Comparison of ENCODE assay signal across 29 mouse cellular contexts in genomic region chr1:64198322-64198721, GRCm38 (mm10).
A peak's percentile ranks its signal among the peaks of the same experiment; 100 is the strongest.
DNase-seq lines count a peak whose midpoint lies in the region; ATAC-seq and TF ChIP-seq lines count a peak whose summit lies in the region.
"Had no signal": no experiment of that assay in that cellular context is flagged by ENCODE, and none has a peak within 500 bp of the region (broad histone marks: within the 10 kb centered on the region; RNA-seq: fewer than 3 reads in every experiment).

No protein-coding gene starts in this region.

- 50% methylated on average over 2 of the region's 2 CpGs for WGBS in hindbrain, postnatal 0 days
- 61% methylated on average over 2 of the region's 2 CpGs for WGBS in hindbrain, embryonic 13.5 days
- WGBS in bone marrow, adult 2 months = 16% methylated on average over 2 of the region's 2 CpGs

- no peak overlapping the region for H3K4me2 ChIP-seq in hindbrain, postnatal 0 days (ENCODE audit: low read depth, low read length)
- no peak overlapping the region for H3K4me2 ChIP-seq in hindbrain, embryonic 13.5 days
- H3K4me2 ChIP-seq: heart, embryonic 11.5 days; hindbrain, embryonic 12.5 days; intestine, embryonic 15.5 days; limb, embryonic 12.5 days; liver, embryonic 13.5 days; lung, embryonic 15.5 days; midbrain, embryonic 15.5 days; neural tube, embryonic 12.5 days had no signal

- DNase-seq in hindbrain, postnatal 0 days (ENCODE audit: low spot score) = no peak
- no peak for DNase-seq in kidney, postnatal 14 days
- DNase-seq: adrenal gland, adult 2 months; B cell, adult 2 months; cerebellum, adult 8-10 months; gastrocnemius, adult 2 months; kidney, adult 9 months; kidney, postnatal 25 days; liver, embryonic 13.5 days; retina, postnatal 1 day; right cerebral cortex, postnatal 25 days; spleen, adult 18-20 months; thymus, postnatal 14 days had no signal

- H3K4me3 ChIP-seq in hindbrain, postnatal 0 days (ENCODE audit: low read length) = no peak overlapping the region
- H3K4me3 ChIP-seq in hindbrain, embryonic 13.5 days = no peak overlapping the region
- peak overlapping the region; percentile 35 for H3K4me3 ChIP-seq in bone marrow, adult 2 months (replicated peaks; ENCODE audit: control insufficient read depth, low read depth, low read length)
- peak overlapping the region; percentile 6 for H3K4me3 ChIP-seq in megakaryocyte, embryonic 14.5 days (replicated peaks)
- H3K4me3 ChIP-seq: forebrain, embryonic 10.5 days; gastrocnemius, adult 2 months; hindbrain, embryonic 12.5 days; intestine, embryonic 15.5 days; limb, embryonic 12.5 days; liver, embryonic 13.5 days; lung, embryonic 15.5 days; midbrain, embryonic 15.5 days; neural tube, embryonic 12.5 days had no signal

- peaks cover 18% of the 10 kb centered on the region; the same call in 1 of the 2 replicates for H3K4me1 ChIP-seq in hindbrain, postnatal 0 days (ENCODE audit: insufficient read depth, low read length)
- H3K4me1 ChIP-seq in hindbrain, embryonic 13.5 days (replicated peaks) = peaks cover 32% of the 10 kb centered on the region
- peaks cover 9% of the 10 kb centered on the region; the same call in 1 of the 2 replicates for H3K4me1 ChIP-seq in bone marrow, adult 2 months (ENCODE audit: control insufficient read depth, insufficient read depth, low read length)
- H3K4me1 ChIP-seq in megakaryocyte, embryonic 14.5 days = peaks cover 34% of the 10 kb centered on the region

- ATAC-seq in hindbrain, postnatal 0 days = no peak
- ATAC-seq in hindbrain, embryonic 13.5 days (ENCODE audit: low FRiP score) = no peak
- peak; percentile 26; the same call in 1 of the 2 replicates for ATAC-seq in common myeloid progenitor, adult 5-6 weeks (replicated peaks; ENCODE audit: low read depth, poor library complexity, severe bottlenecking)
- no peak for ATAC-seq in inflammation-experienced regulatory T-cells, adult 6 months
- ATAC-seq: intestine, embryonic 15.5 days; midbrain, embryonic 15.5 days; Patski had no signal

- no peaks in the 10 kb centered on the region for H3K36me3 ChIP-seq in hindbrain, postnatal 0 days (ENCODE audit: insufficient read depth, low read length)
- no peaks in the 10 kb centered on the region for H3K36me3 ChIP-seq in hindbrain, embryonic 13.5 days
- H3K36me3 ChIP-seq in megakaryocyte, embryonic 14.5 days (replicated peaks; ENCODE audit: low read length) = no peaks in the 10 kb centered on the region
- H3K36me3 ChIP-seq: forebrain, embryonic 10.5 days; G1E; hindbrain, embryonic 12.5 days; intestine, embryonic 15.5 days; limb, embryonic 12.5 days; liver, embryonic 13.5 days; lung, embryonic 15.5 days; midbrain, embryonic 15.5 days; neural tube, embryonic 12.5 days had no signal

- H3K27ac ChIP-seq in hindbrain, postnatal 0 days = peak overlapping the region; percentile 57; the same call in 1 of the 2 replicates
- no peak overlapping the region for H3K27ac ChIP-seq in hindbrain, embryonic 13.5 days
- H3K27ac ChIP-seq in bone marrow, adult 2 months (ENCODE audit: control insufficient read depth, insufficient read depth, low read depth, low read length, poor library complexity) = peak overlapping the region; percentile 47; the same call in 1 of the 2 replicates
- H3K27ac ChIP-seq: forebrain, embryonic 10.5 days; gastrocnemius, adult 2 months; hindbrain, embryonic 12.5 days; intestine, embryonic 15.5 days; limb, embryonic 12.5 days; liver, embryonic 13.5 days; lung, embryonic 15.5 days; midbrain, embryonic 15.5 days; neural tube, embryonic 12.5 days had no signal

- TF ChIP-seq CTCF in hindbrain, postnatal 0 days (IDR thresholded peaks at IDR 0.05; ENCODE audit: low read depth) = no peak
- no peak for TF ChIP-seq CTCF in bone marrow, adult 2 months (IDR thresholded peaks at IDR 0.05; ENCODE audit: control insufficient read depth, insufficient read depth, low read length)

- no peak overlapping the region for H3K9ac ChIP-seq in hindbrain, postnatal 0 days (replicated peaks; ENCODE audit: low read length)
- H3K9ac ChIP-seq in hindbrain, embryonic 13.5 days = no peak overlapping the region
- H3K9ac ChIP-seq: hindbrain, embryonic 12.5 days; intestine, embryonic 15.5 days; limb, embryonic 12.5 days; liver, embryonic 13.5 days; lung, embryonic 15.5 days; midbrain, embryonic 15.5 days; neural tube, embryonic 12.5 days had no signal

- H3K27me3 ChIP-seq in hindbrain, postnatal 0 days (ENCODE audit: insufficient read depth, low read length) = no peaks in the 10 kb centered on the region
- no peaks in the 10 kb centered on the region for H3K27me3 ChIP-seq in hindbrain, embryonic 13.5 days
- H3K27me3 ChIP-seq in megakaryocyte, embryonic 14.5 days (replicated peaks) = peaks cover 9% of the 10 kb centered on the region
- H3K27me3 ChIP-seq: CH12.LX; hindbrain, embryonic 12.5 days; intestine, embryonic 15.5 days; limb, embryonic 12.5 days; liver, embryonic 13.5 days; lung, embryonic 15.5 days; midbrain, embryonic 15.5 days; neural tube, embryonic 12.5 days; Patski had no signal

- TF ChIP-seq POLR2A in bone marrow, adult 2 months (IDR thresholded peaks at IDR 0.05; ENCODE audit: borderline replicate concordance, control insufficient read depth, low read depth, low read length) = no peak

- H3K9me3 ChIP-seq in hindbrain, postnatal 0 days (ENCODE audit: low read length) = no peaks in the 10 kb centered on the region
- no peaks in the 10 kb centered on the region for H3K9me3 ChIP-seq in hindbrain, embryonic 13.5 days
- no peaks in the 10 kb centered on the region for H3K9me3 ChIP-seq in megakaryocyte, embryonic 14.5 days
- H3K9me3 ChIP-seq: forebrain, embryonic 10.5 days; G1E; hindbrain, embryonic 12.5 days; intestine, embryonic 15.5 days; limb, embryonic 12.5 days; liver, embryonic 13.5 days; lung, embryonic 15.5 days; midbrain, embryonic 15.5 days; neural tube, embryonic 12.5 days had no signal

Comparison
In these comparisons a context has a peak if more than half of its experiments do, and no peak if none do; other contexts are left out.
1. H3K4me3 ChIP-seq: peak in bone marrow, adult 2 months (single experiment) and megakaryocyte, embryonic 14.5 days (single experiment); none in hindbrain, postnatal 0 days (single experiment) and hindbrain, embryonic 13.5 days (single experiment).